Mouse (Mus musculus) CH12.LX (cell line): Measurements from ENCODE around the gene Nacc2.

Experiments used
- CTCF ChIP-seq, 2 experiments: IDR thresholded peaks in 1 of 2; conservative IDR thresholded peaks in 1 of 2; 2 replicates each; pipeline ENCODE4 v1.5.1; 2011 to 2012; ENCODE audit warnings: low read depth in 2 of 2, low read length in 2 of 2, improper control_type of control experiment in 1 of 2, inconsistent platforms in 1 of 2, mild to moderate bottlenecking in 1 of 2, moderate library complexity in 1 of 2
- E2F4 ChIP-seq: IDR thresholded peaks from 2 replicates; pipeline ENCODE4 v1.6.1; 2011; ENCODE audit warnings: low read depth, low read length, improper control_type of control experiment; ENCODE audit not compliant: insufficient replicate concordance
- JUND ChIP-seq: conservative IDR thresholded peaks from 2 replicates; pipeline ENCODE4 v1.6.1; 2011; ENCODE audit warnings: low read depth, low read length, improper control_type of control experiment
- KAT2A ChIP-seq: IDR thresholded peaks from 2 replicates; pipeline ENCODE4 v1.6.1; 2012; ENCODE audit warnings: low read length, improper control_type of control experiment, inconsistent platforms; ENCODE audit not compliant: insufficient replicate concordance
- MAX ChIP-seq: IDR thresholded peaks from 2 replicates; pipeline ENCODE4 v1.6.1; 2011; ENCODE audit warnings: low read length, improper control_type of control experiment
- NRF1 ChIP-seq: IDR thresholded peaks from 2 replicates; pipeline ENCODE4 v1.6.1; 2014; ENCODE audit warnings: low read depth, mild to moderate bottlenecking, inconsistent platforms, low read length, improper control_type of control experiment, moderate library complexity
- POLR2A ChIP-seq: IDR thresholded peaks from 2 replicates; pipeline ENCODE4 v1.6.1; 2011; ENCODE audit warnings: low read depth, mild to moderate bottlenecking, improper control_type of control experiment, low read length
- RAD21 ChIP-seq: IDR thresholded peaks from 2 replicates; pipeline ENCODE4 v1.6.1; 2011; ENCODE audit warnings: low read depth, mild to moderate bottlenecking, low read length, improper control_type of control experiment, moderate library complexity
- UBTF ChIP-seq: IDR thresholded peaks from 2 replicates; pipeline ENCODE4 v1.6.1; 2012; ENCODE audit warnings: low read depth, mild to moderate bottlenecking, inconsistent platforms, low read length, improper control_type of control experiment, moderate library complexity
- USF1 ChIP-seq: IDR thresholded peaks from 2 replicates; pipeline ENCODE4 v1.6.1; 2014; ENCODE audit warnings: low read depth, mild to moderate bottlenecking, inconsistent platforms, low read length, improper control_type of control experiment
- USF2 ChIP-seq: conservative IDR thresholded peaks from 2 replicates; pipeline ENCODE4 v1.6.1; 2011; ENCODE audit warnings: low read depth, low read length, improper control_type of control experiment
- ZC3H11A ChIP-seq: IDR thresholded peaks from 2 replicates; pipeline ENCODE4 v1.6.1; 2012; ENCODE audit warnings: low read depth, mild to moderate bottlenecking, inconsistent platforms, low read length, improper control_type of control experiment
- ZMIZ1 ChIP-seq: IDR thresholded peaks from 2 replicates; pipeline ENCODE4 v1.6.1; 2012; ENCODE audit warnings: low read depth, mild to moderate bottlenecking, inconsistent platforms, low read length, improper control_type of control experiment

DNA sequence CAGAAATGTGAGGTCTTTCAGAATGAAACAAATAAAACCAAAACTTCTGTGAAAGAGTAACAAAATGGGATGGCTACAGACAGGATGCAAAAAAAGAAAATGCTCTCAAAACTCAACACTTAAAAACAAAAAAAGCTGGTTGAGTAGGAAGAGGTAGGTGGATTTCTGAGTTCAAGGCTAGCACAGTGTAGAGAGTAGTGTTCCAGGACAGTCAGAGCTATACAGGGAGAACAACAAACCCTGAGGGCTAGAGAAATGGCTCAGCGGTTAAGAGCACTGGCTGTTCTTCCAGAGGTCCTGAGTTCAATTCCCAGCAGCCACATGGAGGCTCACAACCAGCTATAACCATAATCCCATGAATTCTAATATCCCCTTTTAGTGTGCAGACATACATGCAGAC is 54.4 kb downstream of the Nacc2 start:
- TF ChIP-seq CTCF (conservative IDR thresholded peaks at IDR 0.05 in 1 of 2, IDR thresholded peaks at IDR 0.05 in 1 of 2; ENCODE audit: low read depth in 2 of 2, low read length in 2 of 2), result no peak
- TF ChIP-seq ZC3H11A, result no peak
- no peak for TF ChIP-seq KAT2A
- no peak for TF ChIP-seq POLR2A
- no peak for TF ChIP-seq JUND
- no peak for TF ChIP-seq USF1
- no peak for TF ChIP-seq MAX
- TF ChIP-seq UBTF, result no peak
- TF ChIP-seq ZMIZ1, result no peak
- no peak for TF ChIP-seq USF2
- TF ChIP-seq RAD21, result no peak
- TF ChIP-seq E2F4, result no peak
- TF ChIP-seq NRF1, result no peak
